Mouse (Mus musculus) testis, adult 2 months (tissue): ENCODE measurements around the gene Ccdc144b.
A peak's percentile ranks its signal among the peaks of the same experiment; 100 is the strongest.

Experiments used
- CTCF ChIP-seq: fragments of 200-500 bp; IDR thresholded peaks from 2 replicates; pipeline ENCODE4 v1.5.1; 2012; ENCODE audit warnings: low read depth, mild to moderate bottlenecking, inconsistent platforms, low read length, moderate library complexity; ENCODE audit not compliant: control insufficient read depth, insufficient read depth, insufficient replicate concordance
- POLR2A ChIP-seq: fragments of 200-500 bp; IDR thresholded peaks from 2 replicates; pipeline ENCODE4 v1.6.1; 2012; ENCODE audit warnings: low read depth, mild to moderate bottlenecking, inconsistent platforms, low read length, moderate library complexity; ENCODE audit not compliant: control insufficient read depth

DNA sequence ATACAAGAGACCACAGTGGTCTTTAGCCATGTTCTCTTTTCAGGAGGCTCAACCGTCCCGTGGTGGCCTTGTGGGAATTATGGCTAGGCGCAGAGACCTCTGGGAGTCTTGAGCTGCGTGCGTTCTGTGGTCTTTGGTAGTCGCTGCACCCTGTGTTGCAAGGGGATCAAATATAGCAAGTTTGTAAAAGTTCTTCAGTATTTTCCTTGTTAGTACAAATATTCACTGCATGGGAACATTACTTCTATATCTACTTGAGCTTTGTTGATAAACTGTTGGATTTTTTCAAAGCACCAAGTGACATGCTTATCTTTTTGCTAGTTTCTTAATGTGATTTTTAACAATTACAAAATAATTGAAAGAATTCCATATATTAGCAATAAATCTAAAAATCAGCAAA lies at the start of gene Ccdc144b:
- TF ChIP-seq CTCF (no peak), POLR2A (peak; percentile 73)
